Mouse (Mus musculus): ENCODE measurements around the gene Mical3. TPM values are rescaled to one million over a fixed set of nuclear protein-coding genes. Genes with fewer than 3 reads are reported as not detected.

Gene Mical3
- 100 to 1,000 TPM; 123 to 140 TPM for total RNA-seq (2021)

GRCm38 (mm10) chr6:121130773-121131172 is at the start of gene Mical3:
Mical3 (minus strand) TSS chr6:121130999.
- intact Hi-C loops (cut with DNase I): loop anchor here (1.0 to 10.0 kb wide), 4 partner anchors 48 to 236 kb away; no protein-coding TSS in a partner anchor
- no peak for DNase-seq (ENCODE audit: low spot score)

- DNase-seq (ENCODE audit: low spot score): no peak
- intact Hi-C loops (cut with DNase I): loop anchor here (2.0 to 5.0 kb wide), 3 partner anchors 49 to 263 kb away; partner anchors contain the start of genes Bid and Mical3
These were observed 49.0 kb upstream of the Mical3 start for GRCm38 (mm10) chr6:121179846-121180245.

GRCm38 (mm10) chr6:121178700-121179358 is 48.0 kb upstream of the Mical3 start:
- intact Hi-C loops (cut with DNase I): loop anchor here (1.0 to 2.0 kb wide), 3 partner anchors 48 to 206 kb away; partner anchors contain the start of gene Mical3
- DNase-seq (ENCODE audit: low spot score): no peak

- intact Hi-C loops (cut with DNase I): loop anchor here (2.0 kb wide), 1 partner anchor 278 kb away; no protein-coding TSS in a partner anchor
- DNase-seq (ENCODE audit: low spot score): no peak
These were observed 46.4 kb upstream of the Mical3 start for GRCm38 (mm10) chr6:121177118-121177708.

- no peak for DNase-seq (ENCODE audit: low spot score)
- intact Hi-C loops (cut with DNase I): loop anchor here (2.0 kb wide), 1 partner anchor 278 kb away; no protein-coding TSS in a partner anchor
These were observed 45.9 kb upstream of the Mical3 start for GRCm38 (mm10) chr6:121176731-121177098.

- intact Hi-C loops (cut with DNase I): loop anchor here (2.0 kb wide), 1 partner anchor 277 kb away; no protein-coding TSS in a partner anchor
- DNase-seq (ENCODE audit: low spot score): no peak
These were observed 45.4 kb upstream of the Mical3 start for GRCm38 (mm10) chr6:121176011-121176730.

GRCm38 (mm10) chr6:121174761-121175160 is 44.0 kb upstream of the Mical3 start:
- intact Hi-C loops (cut with DNase I): no loop called here
- no peak for DNase-seq (ENCODE audit: low spot score)

- no peak for DNase-seq (ENCODE audit: low spot score)
- intact Hi-C loops (cut with DNase I): no loop called here
These were observed 42.7 kb upstream of the Mical3 start for GRCm38 (mm10) chr6:121173471-121173870.

GRCm38 (mm10) chr6:121171102-121171501 is 40.3 kb upstream of the Mical3 start:
- intact Hi-C loops (cut with DNase I): no loop called here
- peak; percentile 63 for DNase-seq (ENCODE audit: low spot score)

GRCm38 (mm10) chr6:121167381-121167975 is 36.7 kb upstream of the Mical3 start:
- intact Hi-C loops (cut with DNase I): no loop called here
- DNase-seq (ENCODE audit: low spot score): no peak

GRCm38 (mm10) chr6:121166098-121166552 is 35.3 kb upstream of the Mical3 start:
- intact Hi-C loops (cut with DNase I): no loop called here

GRCm38 (mm10) chr6:121162616-121163015 is 31.8 kb upstream of the Mical3 start:
- no peak for DNase-seq (ENCODE audit: low spot score)
- intact Hi-C loops (cut with DNase I): no loop called here

More at GRCm38 (mm10) chr6:121166098-121166552, 35.3 kb upstream of the Mical3 start:
- DNase-seq (ENCODE audit: low spot score): no peak

GRCm38 (mm10) chr6:121160126-121160525 is 29.3 kb upstream of the Mical3 start:
- DNase-seq (ENCODE audit: low spot score): no peak
- intact Hi-C loops (cut with DNase I): no loop called here

- intact Hi-C loops (cut with DNase I): no loop called here
- DNase-seq (ENCODE audit: low spot score): no peak
These were observed 28.8 kb upstream of the Mical3 start for GRCm38 (mm10) chr6:121159616-121160015.

GRCm38 (mm10) chr6:121156030-121156429 is 25.2 kb upstream of the Mical3 start:
- intact Hi-C loops (cut with DNase I): no loop called here
- no peak for DNase-seq (ENCODE audit: low spot score)

GRCm38 (mm10) chr6:121154451-121155300 is 23.9 kb upstream of the Mical3 start:
- DNase-seq (ENCODE audit: low spot score): no peak
- intact Hi-C loops (cut with DNase I): no loop called here

GRCm38 (mm10) chr6:121153177-121153576 is 22.4 kb upstream of the Mical3 start:
- DNase-seq (ENCODE audit: low spot score): no peak
- intact Hi-C loops (cut with DNase I): no loop called here

- peak; percentile 56 for DNase-seq (ENCODE audit: low spot score)
- intact Hi-C loops (cut with DNase I): no loop called here
These were observed 20.9 kb upstream of the Mical3 start for GRCm38 (mm10) chr6:121151732-121152131.

- DNase-seq (ENCODE audit: low spot score): no peak
These were observed 19.3 kb upstream of the Mical3 start for GRCm38 (mm10) chr6:121150126-121150525.

More at GRCm38 (mm10) chr6:121150126-121150525, 19.3 kb upstream of the Mical3 start:
- intact Hi-C loops (cut with DNase I): no loop called here
